Mouse (Mus musculus) frontal cortex, postnatal 10 days (tissue): Measurements from ENCODE around the gene Bpifa3.
"Not testable (repeated sequence)": the region's sequence is repeated elsewhere in the genome, so short reads cannot be mapped to it uniquely, and the experiment has no call there.

Experiments used
- DNase-seq, 2 experiments: peaks; one replicate each; pipeline ENCODE4 v3.0.0; 2022; ENCODE audit warnings: low spot score in 2 of 2, mixed read lengths in 1 of 2

The Bpifa3 gene

GRCm38 (mm10) chr2:154130120-154130519 is at the start of gene Bpifa3:
Bpifa3 (plus strand) TSS chr2:154130336.
- DNase-seq, result no peak

- DNase-seq, result no peak
These were observed 32.4 kb upstream of the Bpifa3 start for GRCm38 (mm10) chr2:154097734-154098133.

GRCm38 (mm10) chr2:154117381-154117780 is 12.8 kb upstream of the Bpifa3 start:
- no peak for DNase-seq

- no peak for DNase-seq
These were observed 12.4 kb downstream of the Bpifa3 start, which contains the start of gene Bpifa1 for GRCm38 (mm10) chr2:154142580-154142979. Bpifa1 (plus strand) TSS chr2:154142880.

- peak; percentile 8 to 17 for DNase-seq
These were observed 13.6 kb downstream of the Bpifa3 start for GRCm38 (mm10) chr2:154143735-154144134.

- DNase-seq, result no peak
These were observed 17.4 kb downstream of the Bpifa3 start for GRCm38 (mm10) chr2:154147496-154147895.

- peak in 1 of 2 experiments; percentile 12 for DNase-seq
These were observed 28.3 kb downstream of the Bpifa3 start for GRCm38 (mm10) chr2:154158433-154158832.

- DNase-seq, result no peak
These were observed 32.2 kb downstream of the Bpifa3 start, which contains the start of gene Bpifa5 for GRCm38 (mm10) chr2:154162307-154162706. Bpifa5 (plus strand) TSS chr2:154162607.

- no peak for DNase-seq
These were observed 33.2 kb downstream of the Bpifa3 start for GRCm38 (mm10) chr2:154163306-154163705.

GRCm38 (mm10) chr2:154169172-154169571 is 39.0 kb downstream of the Bpifa3 start:
- no peak for DNase-seq

GRCm38 (mm10) chr2:154171621-154172020 is 41.5 kb downstream of the Bpifa3 start:
- no peak for DNase-seq

GRCm38 (mm10) chr2:154173313-154173712 is 43.2 kb downstream of the Bpifa3 start:
- peak in 1 of 2 experiments; percentile 13 for DNase-seq

GRCm38 (mm10) chr2:154181900-154182299 is 51.8 kb downstream of the Bpifa3 start:
- not testable (repeated sequence) for DNase-seq

GRCm38 (mm10) chr2:154183061-154183460 is 52.9 kb downstream of the Bpifa3 start:
- DNase-seq, result not testable (repeated sequence)

- DNase-seq, result no peak
These were observed 55.2 kb downstream of the Bpifa3 start for GRCm38 (mm10) chr2:154185319-154185718.

- no peak for DNase-seq
These were observed 55.6 kb downstream of the Bpifa3 start for GRCm38 (mm10) chr2:154185748-154186147.

GRCm38 (mm10) chr2:154187468-154187867 is 57.3 kb downstream of the Bpifa3 start:
- DNase-seq, result no peak
